Mouse (Mus musculus): ENCODE measurements around the gene Eps8l3. TPM values are rescaled to one million over a fixed set of nuclear protein-coding genes. Genes with fewer than 3 reads are reported as not detected.
"Not testable (repeated sequence)": the region's sequence is repeated elsewhere in the genome, so short reads cannot be mapped to it uniquely, and the experiment has no call there.

Gene Eps8l3
- total RNA-seq, 2 experiments from 2014 or later: not detected

DNA sequence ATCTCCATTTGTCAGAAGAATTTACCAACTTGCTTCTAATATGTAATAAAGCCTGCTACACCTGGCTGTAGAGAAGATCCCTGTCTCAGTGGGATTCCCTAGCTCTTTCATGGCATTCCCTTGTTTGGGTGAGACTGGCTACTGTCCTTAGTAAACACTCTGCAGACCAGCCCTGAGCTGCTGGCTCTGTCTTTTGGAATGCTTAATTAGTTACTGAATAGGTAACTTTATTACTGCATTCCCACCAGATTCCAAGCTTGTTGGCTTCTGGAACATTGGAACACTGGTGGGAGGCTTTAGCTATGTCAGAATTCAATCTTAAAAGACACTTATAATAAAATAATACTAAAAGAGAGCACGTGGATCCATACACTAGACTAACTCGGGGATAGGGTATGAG is 12.2 kb downstream of the Eps8l3 start:
- DNase-seq; intact Hi-C loops (cut with DNase I): not testable (repeated sequence)

DNA sequence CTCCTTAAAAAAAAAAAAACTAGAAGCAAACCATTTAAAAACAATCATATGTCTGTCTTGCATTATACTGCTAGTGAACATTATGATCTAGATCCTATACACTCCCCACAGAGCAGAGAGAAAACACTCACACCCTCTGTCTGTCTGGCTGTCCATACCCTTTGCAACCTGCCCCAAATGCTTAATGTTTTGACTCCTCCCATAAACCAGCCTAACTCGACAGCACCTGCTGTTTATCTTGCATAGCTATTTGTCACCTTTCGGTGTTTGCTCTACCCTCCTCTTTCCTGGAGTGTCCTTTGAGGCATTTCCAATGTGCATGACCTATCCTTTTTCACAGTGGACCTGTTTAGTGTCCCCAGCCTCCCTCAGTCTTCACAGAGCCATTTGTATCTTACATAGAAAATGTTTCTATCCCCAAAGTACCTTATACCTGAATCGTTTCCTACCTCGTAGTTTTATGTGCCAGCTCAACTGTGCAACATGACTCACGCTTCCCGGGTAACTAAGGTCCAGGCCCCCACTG is 18.2 kb downstream of the Eps8l3 start:
- intact Hi-C loops (cut with DNase I): no loop called here
- no peak for DNase-seq

DNA sequence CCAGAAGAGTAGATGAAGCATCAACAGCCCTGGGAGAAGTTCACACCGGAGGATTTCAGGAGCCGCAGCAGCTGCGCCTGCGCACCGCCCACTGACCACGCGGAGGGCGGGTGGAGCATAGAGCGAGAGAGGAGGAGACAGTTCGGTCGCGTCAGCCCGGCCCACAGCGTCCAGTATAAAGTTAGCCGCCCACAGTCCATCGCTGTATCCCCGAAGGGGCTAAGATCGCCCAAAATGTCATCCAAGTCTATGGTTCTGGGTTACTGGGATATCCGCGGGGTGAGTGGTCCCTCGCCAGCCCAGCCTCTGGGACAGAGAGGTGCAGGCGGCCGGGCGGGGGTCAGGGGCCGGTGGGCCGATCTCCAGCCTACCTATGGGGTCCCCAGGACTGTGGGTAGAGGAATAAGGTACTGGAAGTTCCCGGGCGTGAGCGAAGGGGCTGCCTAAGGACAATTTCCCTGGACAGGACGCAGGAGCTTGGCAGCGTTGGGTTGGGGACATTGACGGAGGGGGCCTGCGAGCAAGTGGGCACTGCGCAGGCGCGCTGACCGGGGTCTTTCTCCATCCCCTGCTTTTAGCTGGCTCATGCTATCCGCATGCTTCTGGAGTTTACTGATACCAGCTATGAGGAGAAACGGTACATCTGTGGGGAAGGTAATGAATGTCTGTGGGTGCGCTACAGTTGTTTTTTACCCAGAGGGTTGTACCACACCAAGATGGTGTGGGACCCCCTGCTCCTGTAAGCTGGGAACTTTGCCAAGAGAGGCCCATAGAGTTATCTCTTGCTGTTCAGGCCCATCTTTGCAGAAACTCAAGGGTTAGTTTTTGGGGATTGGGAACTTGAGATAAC is 18.9 kb downstream of the Eps8l3 start, which contains the start of gene Gstm5:
TSS of gene Gstm5 (plus strand) at position 102 of the 850 bp plus-strand sequence.
- intact Hi-C loops (cut with DNase I): no loop called here
- peak; percentile 87 for DNase-seq

DNA sequence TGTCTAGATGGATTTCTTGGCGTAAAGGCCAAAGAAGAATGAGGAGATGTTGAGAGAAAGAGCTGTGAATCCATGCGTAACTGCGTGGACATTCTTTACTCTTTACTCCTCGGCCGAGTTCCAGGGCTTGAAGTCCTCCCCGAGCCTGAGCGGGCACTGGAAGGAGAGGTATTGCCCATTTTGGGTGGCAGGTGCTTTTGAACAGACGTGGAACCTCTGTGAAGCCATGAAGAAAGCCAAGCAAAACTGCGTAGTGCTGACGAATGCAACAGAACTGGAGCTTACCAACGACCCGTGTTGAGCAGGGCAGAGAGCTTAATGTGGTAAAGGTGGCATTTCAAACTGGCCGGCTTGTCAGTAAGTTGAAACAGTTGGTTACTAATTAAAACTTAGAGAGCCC is 21.7 kb downstream of the Eps8l3 start:
- DNase-seq: no peak
- intact Hi-C loops (cut with DNase I): no loop called here

DNA sequence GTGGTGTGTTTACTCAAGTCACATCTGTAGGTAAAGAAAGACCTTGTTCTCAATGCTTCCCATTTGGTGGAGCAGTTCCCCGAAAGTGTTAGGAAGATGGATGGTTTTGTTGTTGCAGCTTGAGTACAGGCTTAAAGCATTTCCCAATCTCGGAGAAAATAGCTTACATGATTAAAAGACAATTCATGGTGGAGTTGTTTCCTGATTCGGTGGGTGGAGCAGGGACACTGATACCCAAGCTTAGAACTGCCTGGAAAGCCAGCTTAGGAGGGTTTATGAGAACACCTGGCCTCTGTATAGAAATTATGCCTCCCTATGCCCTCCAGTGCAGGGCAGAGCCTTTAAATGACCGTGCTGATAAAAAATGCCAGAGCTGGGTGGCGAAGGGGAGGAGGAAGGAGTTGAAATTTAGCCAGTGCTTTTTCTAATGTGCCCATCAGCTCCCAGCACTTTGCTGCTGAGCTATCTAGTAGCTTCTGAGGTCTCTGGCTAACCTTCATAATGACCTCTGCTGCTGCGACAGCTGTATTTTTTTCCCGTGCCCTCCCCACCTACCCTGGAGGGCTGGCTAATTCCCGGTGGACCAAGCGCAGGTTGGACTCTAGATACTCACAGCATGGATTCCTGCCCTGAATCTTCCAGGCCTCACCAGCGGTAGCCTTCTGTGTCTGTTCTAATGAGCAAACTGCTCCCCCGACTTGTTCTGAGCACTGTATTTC is 24.1 kb downstream of the Eps8l3 start:
- DNase-seq: no peak
- intact Hi-C loops (cut with DNase I): no loop called here

DNA sequence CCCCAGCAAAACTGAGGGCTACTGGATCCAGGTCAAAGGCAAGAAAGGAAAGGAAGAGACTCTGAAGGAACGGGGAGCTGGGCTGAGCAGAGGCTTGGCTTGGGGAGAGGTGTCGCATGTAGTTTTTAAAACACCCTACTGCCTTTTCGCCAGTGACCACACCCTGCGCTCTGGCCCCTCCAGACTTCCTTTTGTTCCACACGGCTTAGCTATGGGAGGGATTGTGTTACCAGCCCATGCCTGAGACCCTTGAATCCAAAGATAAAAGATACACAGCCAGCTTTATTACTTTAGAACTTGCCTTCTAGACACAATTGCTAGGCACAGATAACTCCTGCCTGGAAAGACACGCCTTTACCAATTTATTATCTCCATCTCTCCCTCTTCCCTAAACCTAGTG is 28.9 kb downstream of the Eps8l3 start:
- DNase-seq: no peak
- intact Hi-C loops (cut with DNase I): no loop called here

- intact Hi-C loops (cut with DNase I): no loop called here
Measured at GRCm38 (mm10) chr3:107916674-107917073, 39.6 kb downstream of the Eps8l3 start.

GRCm38 (mm10) chr3:107917097-107917496 is 40.1 kb downstream of the Eps8l3 start:
- intact Hi-C loops (cut with DNase I): no loop called here

More at GRCm38 (mm10) chr3:107916674-107917073, 39.6 kb downstream of the Eps8l3 start:
- DNase-seq: no peak

GRCm38 (mm10) chr3:107917783-107918408 is 40.9 kb downstream of the Eps8l3 start:
- DNase-seq: peak; percentile 52
- intact Hi-C loops (cut with DNase I): loop anchor here (2.0 kb wide), 1 partner anchor 51 kb away; no protein-coding TSS in a partner anchor

More at GRCm38 (mm10) chr3:107917097-107917496, 40.1 kb downstream of the Eps8l3 start:
- no peak for DNase-seq

DNA sequence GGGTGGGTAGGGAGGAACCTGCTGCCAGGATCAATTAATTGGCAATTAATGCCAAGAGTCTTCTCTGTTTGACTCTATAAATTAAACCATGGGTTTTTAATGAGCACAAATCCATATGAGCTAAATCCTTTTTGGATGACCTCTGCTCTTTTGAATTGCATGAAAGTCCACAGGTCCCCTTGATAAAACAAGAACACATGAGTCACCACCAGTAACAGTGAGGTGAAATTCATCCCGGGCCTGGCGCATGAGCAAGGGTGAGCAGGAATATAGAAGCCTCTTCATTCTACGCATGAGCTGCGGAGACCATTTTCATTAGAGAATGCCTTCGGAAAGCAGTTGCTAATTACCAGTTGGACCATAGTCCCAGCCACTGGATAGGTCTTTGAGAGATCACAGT is 43.3 kb downstream of the Eps8l3 start:
- no peak for DNase-seq
- intact Hi-C loops (cut with DNase I): no loop called here

DNA sequence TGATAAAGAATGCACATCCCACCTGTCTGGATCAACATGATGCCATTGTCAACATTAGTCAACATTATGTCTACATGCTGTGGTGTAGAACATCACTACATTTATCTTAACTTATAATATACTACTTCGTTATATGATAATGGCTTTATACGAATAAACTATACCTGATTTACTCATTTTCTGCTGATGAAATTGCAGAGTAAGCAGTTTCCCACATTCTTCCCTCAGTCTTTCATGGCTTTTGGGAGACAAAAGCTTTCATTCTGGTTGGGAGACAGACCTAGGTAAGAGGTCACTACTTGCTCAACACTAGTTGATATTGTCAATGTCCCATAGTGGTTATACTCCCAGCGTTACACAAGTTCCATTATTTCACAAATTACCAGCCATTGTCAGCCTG is 48.3 kb downstream of the Eps8l3 start:
- DNase-seq: no peak
- intact Hi-C loops (cut with DNase I): no loop called here

DNA sequence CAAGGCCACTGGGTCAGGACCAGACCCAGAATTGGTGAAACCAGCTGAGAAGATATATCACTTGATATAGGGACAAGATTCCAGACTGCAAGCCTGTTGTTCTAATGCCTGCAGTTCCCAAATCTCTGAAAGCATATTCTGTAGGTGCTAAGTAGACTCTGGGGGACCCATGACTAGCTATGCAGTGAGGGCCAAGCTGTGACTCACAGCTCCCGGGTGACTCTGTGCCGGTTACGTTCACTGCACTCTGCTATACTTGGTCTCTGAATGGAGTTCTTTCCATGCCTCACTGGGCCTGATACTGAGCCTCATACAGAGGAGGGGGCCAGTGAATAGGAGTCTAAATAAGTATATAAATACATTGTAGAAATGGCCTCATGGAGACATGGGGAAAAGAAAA is 50.8 kb downstream of the Eps8l3 start:
- no peak for DNase-seq
- intact Hi-C loops (cut with DNase I): no loop called here

DNA sequence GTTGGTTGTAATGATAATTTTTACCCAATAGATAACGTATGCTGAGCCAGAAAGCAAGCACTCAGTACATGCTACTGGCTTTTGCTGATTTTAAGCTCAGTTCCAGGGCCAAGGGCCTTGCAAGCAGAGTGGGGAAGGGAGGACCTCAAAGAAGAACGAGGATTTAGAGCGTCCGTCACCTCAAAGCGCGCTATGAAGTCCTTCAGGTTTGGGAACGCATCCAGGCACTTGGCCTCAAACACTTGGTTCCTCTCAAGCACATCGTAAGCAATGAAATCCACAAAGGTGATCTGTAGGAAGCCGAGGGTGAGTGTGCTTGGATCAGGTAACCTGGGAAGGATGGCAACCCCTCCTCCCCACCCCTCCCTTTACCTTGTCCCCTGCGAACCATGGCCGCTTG is 51.7 kb downstream of the Eps8l3 start:
- intact Hi-C loops (cut with DNase I): no loop called here
- no peak for DNase-seq

- intact Hi-C loops (cut with DNase I): no loop called here
- DNase-seq: no peak
Measured at GRCm38 (mm10) chr3:107929243-107929642, 52.2 kb downstream of the Eps8l3 start.

DNA sequence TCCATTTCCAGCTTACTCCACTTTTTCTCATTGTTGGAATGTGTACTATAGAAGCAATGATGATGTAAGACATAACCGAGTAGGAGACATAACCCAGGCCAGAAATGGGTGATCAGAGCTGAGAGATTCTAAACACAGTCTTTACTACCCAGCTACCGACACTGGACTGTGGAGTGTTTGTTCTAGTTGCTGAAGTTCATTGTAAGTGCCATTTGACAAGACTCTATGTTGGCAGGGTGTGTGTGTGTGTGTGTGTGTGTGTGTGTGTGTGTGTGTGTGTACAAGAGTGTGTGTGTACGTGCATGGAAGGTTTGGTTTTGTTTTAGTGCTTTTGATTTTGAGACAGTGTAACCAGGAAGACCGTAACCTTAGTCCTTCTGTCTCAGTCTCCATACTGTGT is 52.7 kb downstream of the Eps8l3 start:
- DNase-seq: no peak
- intact Hi-C loops (cut with DNase I): no loop called here

GRCm38 (mm10) chr3:107931134-107931533 is 54.1 kb downstream of the Eps8l3 start:
- intact Hi-C loops (cut with DNase I): no loop called here
- no peak for DNase-seq

DNA sequence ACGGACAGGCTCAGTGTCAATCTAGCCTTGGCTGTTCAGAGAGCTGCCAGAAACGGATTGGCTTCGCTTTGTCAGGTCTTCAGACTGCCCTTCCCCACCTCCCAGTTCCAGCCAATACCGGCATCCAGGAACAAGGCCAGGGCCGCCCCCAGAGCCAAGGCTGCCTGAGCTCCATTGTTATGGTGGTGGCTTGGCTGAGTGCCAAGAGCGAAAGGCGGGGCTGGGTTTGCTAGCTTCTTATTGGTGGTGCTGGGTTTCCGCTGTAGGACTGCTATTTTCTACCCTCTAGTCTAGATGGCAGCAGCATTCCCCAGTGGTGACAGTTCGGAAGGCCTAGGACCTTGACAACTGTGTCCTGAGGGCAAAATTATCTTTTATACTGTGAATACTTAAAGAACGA is 54.6 kb downstream of the Eps8l3 start, which contains the start of gene Gstm7:
TSS of gene Gstm7 (minus strand) at position 148 of the 400 bp plus-strand sequence.
- DNase-seq: peak; percentile 100
- intact Hi-C loops (cut with DNase I): no loop called here

DNA sequence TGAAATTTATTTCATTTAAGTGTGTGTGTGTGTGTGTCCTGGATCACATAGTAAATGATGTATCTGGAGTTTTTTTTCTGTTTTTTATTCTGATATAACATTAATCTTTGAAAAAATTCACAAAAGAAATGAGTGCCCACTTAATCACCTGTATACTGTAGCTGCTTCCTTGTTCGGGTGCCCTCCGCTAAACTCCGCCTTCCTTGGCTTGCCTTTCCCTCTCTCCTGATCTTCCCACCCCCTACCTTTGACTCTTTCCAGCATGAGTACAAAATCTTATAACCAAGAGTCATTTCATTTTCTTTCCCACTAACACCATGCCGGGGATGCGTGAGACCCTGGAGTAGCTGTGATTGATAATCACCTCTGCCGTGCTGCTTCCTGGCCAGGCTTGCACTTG is 55.1 kb downstream of the Eps8l3 start:
- intact Hi-C loops (cut with DNase I): no loop called here
- no peak for DNase-seq

DNA sequence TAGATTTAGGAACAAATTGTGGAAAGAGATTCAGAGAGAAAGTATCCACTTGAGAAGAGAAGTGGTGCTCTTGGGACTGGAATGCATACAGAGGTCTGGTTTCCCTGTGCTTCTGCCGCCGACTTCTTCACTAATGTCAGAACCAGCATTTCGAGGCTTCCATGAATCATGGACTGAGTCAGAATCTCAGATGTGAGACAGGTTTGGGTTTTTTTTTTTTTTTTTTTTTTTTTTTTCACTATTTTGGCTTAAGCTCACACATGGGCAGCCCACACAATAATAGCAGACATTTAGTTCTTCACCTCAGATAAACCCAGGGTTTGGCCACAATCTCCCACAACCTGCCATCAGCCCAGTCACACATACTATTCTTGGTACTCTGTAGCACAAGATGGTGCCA is 58.2 kb downstream of the Eps8l3 start:
- intact Hi-C loops (cut with DNase I): no loop called here
- no peak for DNase-seq

DNA sequence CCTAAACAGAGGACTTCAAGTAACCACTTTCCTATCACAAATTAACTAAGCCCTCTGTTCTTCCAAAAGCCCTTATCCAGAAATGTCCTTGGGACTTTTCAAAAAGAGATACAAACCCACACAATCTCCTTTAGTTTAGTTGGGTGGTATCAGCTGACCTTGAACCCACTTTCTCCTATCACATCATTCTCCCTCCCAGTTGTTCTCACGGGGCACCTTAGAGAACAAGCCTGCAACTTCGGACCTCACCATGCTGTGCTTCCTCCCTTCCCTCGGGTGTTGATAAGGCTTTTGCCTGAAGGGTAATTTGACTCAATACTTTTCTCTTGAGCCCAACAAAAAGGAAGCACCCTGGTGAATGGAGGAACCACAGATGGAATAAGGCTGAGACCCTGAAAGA is 58.9 kb downstream of the Eps8l3 start:
- intact Hi-C loops (cut with DNase I): no loop called here
- DNase-seq: no peak

GRCm38 (mm10) chr3:107939403-107939802 is 62.4 kb downstream of the Eps8l3 start:
- intact Hi-C loops (cut with DNase I): no loop called here
- DNase-seq: peak; percentile 39

All from left cerebral cortex, postnatal 4 days (tissue).